Mouse (Mus musculus) liver, embryonic 13.5 days (tissue): ENCODE measurements around the gene Ube2v1. TPM values are rescaled to one million over a fixed set of nuclear protein-coding genes. Genes with fewer than 3 reads are reported as not detected.

ENCODE experiments used
- ATAC-seq: fragments of 200-750 bp; cut with Nextera tagmentation; 2 replicates; pipeline ENCODE4 v1.8.0; 2017; ENCODE audit warnings: low read depth, mild to moderate bottlenecking, moderate number of reproducible peaks, moderate library complexity
- DNase-seq: peaks from one replicate; pipeline ENCODE4 v3.0.0; 2022
- H3K27ac ChIP-seq: fragments of 300-500 bp; sonication (generic); 2 replicates; pipeline ENCODE4 v1.5.1; 2015; ENCODE audit warnings: moderate library complexity, mild to moderate bottlenecking, inconsistent platforms
- H3K27me3 ChIP-seq: fragments of 300-500 bp; sonication (generic); 2 replicates; pipeline ENCODE4 v1.6.1; 2015; ENCODE audit warnings: mild to moderate bottlenecking, inconsistent platforms
- H3K36me3 ChIP-seq: fragments of 300-500 bp; sonication (generic); 2 replicates; pipeline ENCODE4 v1.6.1; 2015; ENCODE audit warnings: mild to moderate bottlenecking, inconsistent platforms
- H3K4me1 ChIP-seq: fragments of 300-500 bp; sonication (generic); replicated peaks from 2 replicates; pipeline ENCODE4 v1.6.1; 2015; ENCODE audit warnings: inconsistent platforms
- H3K4me2 ChIP-seq: fragments of 300-500 bp; sonication (generic); 2 replicates; pipeline ENCODE4 v1.6.1; 2015; ENCODE audit warnings: inconsistent platforms, mild to moderate bottlenecking, moderate library complexity
- H3K4me3 ChIP-seq: fragments of 300-500 bp; sonication (generic); replicated peaks from 2 replicates; pipeline ENCODE4 v1.5.1; 2015; ENCODE audit warnings: mild to moderate bottlenecking, inconsistent platforms
- H3K9ac ChIP-seq: fragments of 300-500 bp; sonication (generic); 2 replicates; pipeline ENCODE4 v1.6.1; 2015; ENCODE audit warnings: mild to moderate bottlenecking, inconsistent platforms
- H3K9me3 ChIP-seq: fragments of 300-500 bp; sonication (generic); replicated peaks from 2 replicates; pipeline ENCODE4 v1.6.1; 2016; ENCODE audit warnings: inconsistent platforms
- WGBS: fragments of 180-500 bp; shearing (Covaris S2); methylation state at CpG from one replicate; pipeline ENCODE4 v1.1.7; 2015; ENCODE audit not compliant: insufficient replicate concordance; 5-methylcytosine and 5-hydroxymethylcytosine counted together
- polyA plus RNA-seq: library from polyadenylated mRNA; unstranded; fragments of >200 nt; fragmentation: Nextera tagmentation; extraction: Ambion mirVana; gene quantifications from 2 replicates; pipeline ENCODE4 v1.2.1, GENCODE M21; 2015

Ube2v1 gene
- polyA plus RNA-seq = 205 and 229 TPM in 2 replicates

DNA sequence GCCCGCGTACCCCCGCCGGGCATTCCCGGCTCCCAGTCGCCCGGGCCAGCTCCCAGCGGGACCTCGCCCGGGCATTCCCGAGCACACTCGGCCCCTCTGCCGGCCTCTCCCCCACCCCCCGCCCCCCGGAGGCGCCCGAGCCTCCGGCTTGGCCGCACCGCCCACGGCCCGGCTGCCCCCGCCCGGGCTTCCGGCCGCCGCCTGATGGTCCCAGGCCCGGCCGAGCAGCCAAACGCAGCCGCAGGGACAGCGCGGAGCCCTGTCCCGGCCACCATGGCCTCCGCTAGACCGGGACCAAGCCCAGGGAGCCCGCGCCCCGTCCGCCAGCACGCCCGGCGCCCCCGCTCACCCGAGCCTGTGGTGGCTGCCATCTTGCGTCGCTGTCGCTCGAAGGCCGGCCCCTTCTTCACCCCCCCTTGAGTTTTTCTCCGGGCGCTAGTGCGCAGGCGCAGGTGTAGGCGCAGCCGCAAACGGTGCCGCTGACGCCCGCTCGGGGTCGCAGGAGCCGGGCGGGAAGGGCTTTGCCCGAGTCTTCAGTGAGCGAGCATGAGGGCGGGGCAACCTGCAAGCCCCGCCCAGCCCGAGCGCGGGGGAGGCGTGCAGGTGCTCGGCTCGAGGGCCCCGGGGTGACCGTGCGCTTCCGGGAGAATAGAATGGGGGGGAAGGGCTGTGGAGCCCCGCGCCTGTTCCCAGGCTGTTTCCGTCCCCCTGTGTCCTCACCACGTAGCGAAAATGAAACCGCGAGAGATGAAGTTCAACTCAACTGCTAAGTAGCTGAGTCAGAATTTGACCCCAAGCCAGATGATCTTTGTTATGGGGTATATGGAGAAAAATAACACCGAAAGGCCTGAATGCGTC lies at the start of gene Ube2v1:
TSS of gene Ube2v1 (minus strand) at position 505 of the 858 bp plus-strand sequence.
- Histone ChIP-seq H3K9me3 (no peaks in the 10 kb centered on the region), H3K36me3 (peaks cover 23% of the 10 kb centered on the region), H3K4me1 (peaks cover 82% of the 10 kb centered on the region), H3K27me3 (no peaks in the 10 kb centered on the region), H3K4me2 (peak within 1 kb of the TSS; percentile 93), H3K27ac (peak within 1 kb of the TSS; percentile 100), H3K4me3 (peak within 1 kb of the TSS; percentile 97), H3K9ac (peak within 1 kb of the TSS; percentile 100)
- DNase-seq = peak; percentile 98
- peak; percentile 66 for ATAC-seq
- under 1% methylated on average over 87 of the region's 87 CpGs for WGBS

DNA sequence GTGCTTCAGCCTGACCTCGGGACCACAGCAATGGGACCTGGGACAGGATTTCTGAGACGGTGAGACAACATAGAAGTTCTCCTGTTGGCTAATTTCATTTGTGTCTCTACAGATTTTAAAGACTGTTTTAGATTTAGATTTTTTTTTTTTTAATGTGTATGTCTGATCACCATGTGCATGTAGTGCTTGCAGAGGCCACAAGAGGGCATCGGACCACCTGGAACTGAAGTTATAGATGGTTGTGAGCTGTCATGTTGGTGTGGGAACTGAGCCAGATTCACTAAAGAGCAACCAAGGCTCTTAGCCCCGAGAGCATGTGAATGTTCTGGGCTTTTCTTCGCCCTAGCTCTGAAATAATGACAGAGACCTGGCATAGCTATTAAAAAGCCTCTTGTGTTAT lies 48.8 kb upstream of the Ube2v1 start:
- H3K4me3 ChIP-seq = no peak overlapping the region
- peaks cover 12% of the 10 kb centered on the region for H3K27me3 ChIP-seq
- H3K4me1 ChIP-seq = peaks cover 11% of the 10 kb centered on the region
- ATAC-seq (no peak), DNase-seq (peak; percentile 48)
- no peak overlapping the region for H3K27ac ChIP-seq
- no peaks in the 10 kb centered on the region for H3K9me3 ChIP-seq
- whole genome bisulfite sequencing = 32% methylated on average over 5 of the region's 5 CpGs
- no peak overlapping the region for H3K9ac ChIP-seq
- no peak overlapping the region for H3K4me2 ChIP-seq
- H3K36me3 ChIP-seq = no peaks in the 10 kb centered on the region

DNA sequence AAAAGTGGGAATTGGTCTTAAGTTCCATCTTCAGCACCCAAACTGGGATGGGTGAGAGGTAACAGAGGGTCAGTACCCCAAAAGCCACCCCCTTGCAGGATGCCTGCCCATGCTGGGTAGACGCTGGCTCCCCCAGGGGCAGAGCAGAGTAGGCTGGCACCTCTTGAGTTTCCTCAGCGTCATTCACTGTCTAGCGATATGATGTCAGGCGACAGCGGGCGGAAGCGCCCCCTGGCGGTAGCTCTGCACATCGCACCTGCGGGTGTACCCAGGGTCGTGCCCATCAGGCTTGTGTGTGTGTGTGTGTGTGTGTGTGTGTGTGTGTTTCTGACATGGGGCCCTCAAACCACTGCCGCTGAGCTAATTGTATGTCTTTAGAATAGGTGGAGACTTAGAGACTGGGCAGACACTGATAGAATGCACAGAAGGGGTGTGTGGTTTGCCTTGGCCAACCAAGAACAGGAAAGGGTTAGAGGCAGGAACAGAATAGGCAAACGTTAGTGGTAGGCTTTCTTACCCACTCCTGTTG lies 48.1 kb upstream of the Ube2v1 start:
- H3K4me3 ChIP-seq = no peak overlapping the region
- H3K27ac ChIP-seq = no peak overlapping the region
- peak; percentile 79 for ATAC-seq
- no peaks in the 10 kb centered on the region for H3K36me3 ChIP-seq
- no peaks in the 10 kb centered on the region for H3K9me3 ChIP-seq
- peak; percentile 74 for DNase-seq
- 1% methylated on average over 13 of the region's 13 CpGs for whole genome bisulfite sequencing
- no peak overlapping the region for H3K4me2 ChIP-seq
- no peak overlapping the region for H3K9ac ChIP-seq
- H3K4me1 ChIP-seq = peaks cover 13% of the 10 kb centered on the region
- peaks cover 12% of the 10 kb centered on the region; the same call in 1 of the 2 replicates for H3K27me3 ChIP-seq

DNA sequence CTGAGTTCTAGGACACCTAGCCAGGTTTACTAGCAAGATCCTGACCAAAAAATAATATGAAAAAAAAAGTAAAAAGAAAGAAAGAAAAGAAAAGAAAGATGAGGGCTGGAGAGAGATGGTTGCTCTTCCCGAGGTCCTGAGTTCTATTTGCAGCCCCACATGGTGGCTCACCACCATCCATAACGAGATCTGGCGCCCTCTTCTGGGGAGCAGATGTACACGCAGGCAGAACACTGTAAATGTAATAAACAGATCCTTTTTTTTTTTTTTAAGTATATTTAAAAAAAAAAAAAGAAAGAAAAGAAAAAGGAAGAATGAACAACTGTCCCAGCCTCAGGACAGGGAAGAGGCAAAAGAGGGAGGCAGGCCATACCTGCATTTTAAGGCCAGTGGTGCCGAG lies 46.7 kb upstream of the Ube2v1 start:
- no peak overlapping the region for H3K9ac ChIP-seq
- H3K36me3 ChIP-seq = no peaks in the 10 kb centered on the region
- H3K4me2 ChIP-seq = no peak overlapping the region
- WGBS = 40% methylated on average over 5 of the region's 5 CpGs
- ATAC-seq (no peak), DNase-seq (no peak)
- H3K27ac ChIP-seq = no peak overlapping the region
- peaks cover 12% of the 10 kb centered on the region; the same call in 1 of the 2 replicates for H3K27me3 ChIP-seq
- no peaks in the 10 kb centered on the region for H3K9me3 ChIP-seq
- H3K4me1 ChIP-seq = peaks cover 17% of the 10 kb centered on the region
- no peak overlapping the region for H3K4me3 ChIP-seq

DNA sequence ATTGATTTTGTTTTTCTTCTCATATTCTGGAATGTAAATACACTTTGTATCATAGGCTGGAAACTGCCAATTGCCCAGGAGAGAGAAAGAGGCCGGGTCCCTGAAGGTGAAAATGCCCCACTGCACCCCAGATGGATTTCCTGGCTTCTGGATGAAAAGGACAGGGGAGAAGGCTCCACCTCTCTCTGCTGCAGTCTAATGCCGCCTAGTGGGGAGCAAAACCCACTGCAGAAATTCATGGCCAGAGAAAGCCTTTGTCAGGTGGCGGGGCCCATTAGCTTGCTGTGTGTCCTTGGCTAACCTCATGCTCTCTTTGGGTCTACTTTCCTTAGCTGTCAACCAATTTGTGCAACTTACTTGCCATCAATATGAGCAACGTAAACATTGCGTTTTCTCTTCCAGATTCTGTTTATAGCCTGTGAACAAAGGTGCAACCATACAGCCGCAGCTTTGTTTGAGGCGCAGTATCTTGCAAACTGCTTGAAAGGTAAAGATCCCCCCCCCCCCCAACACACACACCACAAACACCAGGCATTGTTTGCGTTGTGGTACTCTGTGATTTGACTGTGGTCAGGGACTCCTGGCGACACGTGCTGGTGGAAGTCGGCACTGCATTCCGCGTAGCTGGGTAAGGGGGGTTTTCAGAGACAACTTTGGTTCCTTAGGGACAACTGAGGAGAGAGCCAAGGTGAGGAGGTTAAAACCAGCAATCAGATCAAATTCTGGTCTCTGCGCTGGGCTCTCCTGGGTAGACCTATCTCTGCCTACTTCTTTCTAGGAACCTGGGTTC lies 43.4 kb upstream of the Ube2v1 start:
- DNase-seq (no peak), ATAC-seq (no peak)
- WGBS = 35% methylated on average over 14 of the region's 14 CpGs
- H3K4me3 ChIP-seq = no peak overlapping the region
- peaks cover 12% of the 10 kb centered on the region; the same call in 1 of the 2 replicates for H3K27me3 ChIP-seq
- H3K27ac ChIP-seq = no peak overlapping the region
- no peaks in the 10 kb centered on the region for H3K9me3 ChIP-seq
- H3K36me3 ChIP-seq = no peaks in the 10 kb centered on the region
- peaks cover 42% of the 10 kb centered on the region for H3K4me1 ChIP-seq
- no peak overlapping the region for H3K4me2 ChIP-seq
- H3K9ac ChIP-seq = no peak overlapping the region

DNA sequence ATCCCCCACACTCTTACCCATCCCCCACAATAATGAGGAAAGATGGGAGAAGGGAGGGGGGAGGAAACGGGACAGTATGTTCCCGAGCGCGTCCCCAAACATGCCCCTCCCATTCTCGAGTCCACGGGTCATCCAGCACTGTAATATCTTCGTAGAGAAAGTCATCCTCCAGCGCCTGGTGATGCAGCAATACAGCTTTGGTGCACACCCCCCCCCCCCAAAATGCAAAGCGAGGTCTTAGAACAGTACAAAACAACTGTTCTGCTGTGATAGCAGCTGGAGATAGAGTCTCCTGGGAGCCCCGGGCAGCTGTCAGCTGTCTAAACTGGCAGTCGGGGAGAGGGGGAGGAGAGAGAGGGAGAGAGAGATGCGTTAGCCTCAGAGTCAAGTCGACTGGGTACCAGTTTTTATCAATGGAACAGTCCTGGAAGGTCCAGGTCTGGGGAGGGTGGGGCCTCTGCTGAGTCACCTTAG lies 40.4 kb upstream of the Ube2v1 start:
- Histone ChIP-seq H3K36me3 (no peaks in the 10 kb centered on the region), H3K4me2 (peak overlapping the region; percentile 45), H3K4me3 (peak overlapping the region; percentile 12), H3K4me1 (peaks cover 35% of the 10 kb centered on the region), H3K9me3 (no peaks in the 10 kb centered on the region), H3K27ac (peak overlapping the region; percentile 85), H3K27me3 (peaks cover 15% of the 10 kb centered on the region), H3K9ac (peak overlapping the region; percentile 55; the same call in 1 of the 2 replicates)
- 12% methylated on average over 13 of the region's 13 CpGs for WGBS
- peak; percentile 71 for DNase-seq
- peak; percentile 93 for ATAC-seq

DNA sequence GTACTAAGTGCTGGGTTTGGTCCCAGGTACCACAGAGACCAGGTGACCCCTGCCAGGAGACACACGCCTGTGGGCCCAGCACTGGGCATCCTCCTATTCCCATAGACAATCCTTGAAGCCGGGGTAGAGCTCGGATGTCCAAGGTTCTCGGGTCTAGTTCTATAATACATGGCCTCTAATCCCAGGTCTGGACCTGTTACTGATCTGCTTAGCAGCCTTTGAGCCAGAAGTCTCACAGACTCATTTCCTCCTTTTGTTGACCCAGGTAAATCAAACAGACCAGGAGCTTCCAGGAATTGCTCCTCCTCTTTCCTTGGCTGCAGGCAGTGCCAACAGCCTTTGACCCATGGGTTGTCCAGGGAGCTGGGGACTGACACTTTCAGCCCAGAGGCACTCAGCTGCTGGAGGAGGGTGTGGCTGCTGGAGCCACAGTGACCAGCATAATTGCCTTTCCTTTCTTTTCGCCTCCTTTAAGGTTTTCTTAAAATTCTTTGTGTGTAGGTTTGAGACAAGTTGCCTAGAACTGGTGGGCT lies 39.3 kb upstream of the Ube2v1 start:
- Histone ChIP-seq H3K9ac (peak overlapping the region; percentile 3; the same call in 1 of the 2 replicates), H3K4me3 (0 out of 2 replicates have a peak overlapping the region, but pooled peaks have one; percentile 12), H3K9me3 (no peaks in the 10 kb centered on the region), H3K27ac (peak overlapping the region; percentile 85; the same call in 1 of the 2 replicates), H3K4me1 (peaks cover 35% of the 10 kb centered on the region), H3K27me3 (peaks cover 14% of the 10 kb centered on the region), H3K36me3 (no peaks in the 10 kb centered on the region), H3K4me2 (peak overlapping the region; percentile 45)
- ATAC-seq (no peak), DNase-seq (no peak)
- 80% methylated on average over 5 of the region's 5 CpGs for WGBS

DNA sequence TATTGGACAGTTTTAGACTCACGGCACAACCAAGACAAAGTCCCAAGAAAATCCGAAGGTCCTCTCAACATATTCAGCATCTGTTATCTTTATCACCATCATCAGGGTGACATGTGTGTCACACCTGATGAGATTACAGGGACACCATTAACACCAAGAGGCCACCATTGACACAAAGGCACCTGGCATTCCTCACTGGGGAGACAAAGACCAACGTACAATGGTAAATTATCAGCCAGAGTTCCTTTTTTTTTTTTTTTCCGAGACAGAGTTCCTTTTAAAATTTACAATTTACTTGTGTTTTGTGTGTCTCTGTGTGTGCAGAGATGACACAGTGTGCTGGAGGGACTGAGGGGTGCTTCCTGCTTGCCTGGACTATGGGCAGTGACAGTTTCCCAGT lies 37.5 kb upstream of the Ube2v1 start:
- Histone ChIP-seq H3K4me1 (peaks cover 32% of the 10 kb centered on the region), H3K36me3 (no peaks in the 10 kb centered on the region), H3K27ac (no peak overlapping the region), H3K9me3 (no peaks in the 10 kb centered on the region), H3K9ac (no peak overlapping the region), H3K4me2 (no peak overlapping the region), H3K27me3 (peaks cover 15% of the 10 kb centered on the region), H3K4me3 (no peak overlapping the region)
- WGBS = 54% methylated on average over 4 of the region's 4 CpGs
- no peak for DNase-seq
- ATAC-seq = no peak

DNA sequence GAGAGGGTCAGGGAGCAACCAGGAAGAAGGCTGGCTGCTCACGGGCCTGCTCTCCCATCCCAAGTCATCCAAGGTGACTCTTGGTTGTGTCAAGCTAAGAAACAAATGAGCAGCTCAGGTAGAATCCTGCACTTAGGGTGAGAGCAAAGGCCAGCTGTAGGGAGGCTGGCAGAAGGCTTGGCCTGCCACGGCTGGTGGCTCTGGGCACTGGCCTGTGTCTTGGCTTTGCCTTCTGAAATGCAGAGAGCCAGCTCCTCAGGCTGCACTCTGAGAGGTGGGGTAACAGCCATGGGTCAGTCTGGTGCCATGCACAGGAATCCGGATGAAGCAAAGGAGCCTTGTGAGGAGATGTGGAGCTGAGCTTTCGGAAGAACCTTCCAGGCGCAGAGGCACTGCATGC lies 36.5 kb upstream of the Ube2v1 start:
- DNase-seq (no peak), ATAC-seq (no peak)
- 74% methylated on average over 5 of the region's 5 CpGs for WGBS
- Histone ChIP-seq H3K27me3 (peaks cover 15% of the 10 kb centered on the region), H3K4me2 (no peak overlapping the region), H3K4me3 (no peak overlapping the region), H3K36me3 (no peaks in the 10 kb centered on the region), H3K4me1 (peaks cover 26% of the 10 kb centered on the region), H3K9me3 (no peaks in the 10 kb centered on the region), H3K27ac (no peak overlapping the region), H3K9ac (no peak overlapping the region)

DNA sequence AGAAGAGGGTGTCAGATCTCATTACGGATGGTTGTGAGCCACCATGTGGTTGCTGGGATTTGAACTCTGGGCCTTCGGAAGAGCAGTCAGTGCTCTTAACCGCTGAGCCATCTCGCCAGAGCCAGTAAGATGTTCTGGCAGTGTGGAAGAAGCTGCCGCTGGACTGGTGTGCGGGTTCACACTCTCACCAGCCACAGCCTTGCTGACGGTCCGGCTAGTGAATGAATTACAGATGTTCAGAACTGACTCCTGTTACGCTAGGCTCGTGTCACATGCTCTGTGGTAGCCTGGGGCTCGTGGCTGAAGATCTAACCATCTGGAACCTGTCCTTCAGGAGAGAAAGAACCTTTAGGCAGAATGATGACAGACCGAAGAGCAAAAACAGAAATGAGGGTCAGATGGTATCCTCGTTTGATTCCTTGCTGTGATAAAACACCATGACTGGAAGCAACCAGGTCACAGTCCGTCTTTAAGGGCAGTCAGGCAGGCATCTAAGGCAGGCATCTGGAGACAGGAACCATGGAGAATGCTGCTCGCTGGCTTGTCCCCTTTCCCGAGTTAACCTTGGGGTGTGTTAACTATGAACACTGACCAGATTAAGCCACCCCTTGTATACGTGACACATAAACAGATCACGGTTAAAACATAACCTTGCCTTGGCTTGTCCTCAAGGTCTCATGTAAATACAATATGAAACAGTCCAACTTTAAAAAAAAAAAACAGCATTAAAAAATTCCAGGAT lies 34.2 kb upstream of the Ube2v1 start:
- 75% methylated on average over 18 of the region's 18 CpGs for WGBS
- no peak for ATAC-seq
- peaks cover 26% of the 10 kb centered on the region for H3K27me3 ChIP-seq

More for the DNA sequence above, 34.2 kb upstream of the Ube2v1 start:
- H3K4me3 ChIP-seq = no peak overlapping the region
- peaks cover 15% of the 10 kb centered on the region for H3K4me1 ChIP-seq
- no peaks in the 10 kb centered on the region for H3K36me3 ChIP-seq
- no peak overlapping the region for H3K9ac ChIP-seq
- DNase-seq = no peak
- H3K9me3 ChIP-seq = no peaks in the 10 kb centered on the region
- H3K27ac ChIP-seq = no peak overlapping the region
- no peak overlapping the region for H3K4me2 ChIP-seq
